Mouse (Mus musculus): ENCODE data around the gene Mylk. TPM values are rescaled to one million over a fixed set of nuclear protein-coding genes. Genes with fewer than 3 reads are reported as not detected.
"Not testable (repeated sequence)": the region's sequence is repeated elsewhere in the genome, so short reads cannot be mapped to it uniquely, and the experiment has no call there.

Gene Mylk
- total RNA-seq, 1 experiment, result 0.27 TPM

GRCm38 (mm10) chr16:34706487-34706946 lies 38.5 kb upstream of the Mylk start:
- in situ Hi-C loops (cut with MboI; ENCODE audit: low sequenced_read_pairs in 2 of 2, unreplicated experiment in 2 of 2), result no loop called here

GRCm38 (mm10) chr16:34711481-34711880 lies 33.5 kb upstream of the Mylk start:
- in situ Hi-C loops (cut with MboI; ENCODE audit: low sequenced_read_pairs in 2 of 2, unreplicated experiment in 2 of 2), result no loop called here
- H3K9me3 ChIP-seq (ENCODE audit: control insufficient read depth, insufficient read depth, low read depth, low read length), result no peaks in the 10 kb centered on the region
- H3K4me1 ChIP-seq (ENCODE audit: control insufficient read depth in 2 of 2, insufficient read depth in 2 of 2, low read length in 2 of 2, poor library complexity in 1 of 2), result no peaks in the 10 kb centered on the region
- TF ChIP-seq HCFC1 (IDR thresholded peaks at IDR 0.05; ENCODE audit: borderline replicate concordance, insufficient read depth, low read length) (no peak), ZNF384 (IDR thresholded peaks at IDR 0.05; ENCODE audit: low read depth, low read length) (no peak), ZC3H11A (IDR thresholded peaks at IDR 0.05; ENCODE audit: borderline replicate concordance, low read depth, low read length) (no peak)
- peaks cover 9% of the 10 kb centered on the region for H3K36me3 ChIP-seq (ENCODE audit: control insufficient read depth, insufficient read depth, low read length, poor library complexity, severe bottlenecking)
- no peak overlapping the region for H3K9ac ChIP-seq (ENCODE audit: insufficient read depth, low read depth, low read length, poor library complexity, severe bottlenecking)
- H3K4me3 ChIP-seq (ENCODE audit: insufficient read depth in 1 of 2, low read depth in 1 of 2, low read length in 2 of 2, poor library complexity in 1 of 2, severe bottlenecking in 1 of 2), result no peak overlapping the region
- H3K27ac ChIP-seq (ENCODE audit: insufficient read depth, low read depth, low read length, poor library complexity, severe bottlenecking), result no peak overlapping the region
- no peak for DNase-seq (ENCODE audit: low read depth, low spot score)

More at GRCm38 (mm10) chr16:34706487-34706946, 38.5 kb upstream of the Mylk start:
- H3K4me3 ChIP-seq (ENCODE audit: insufficient read depth in 1 of 2, low read depth in 1 of 2, low read length in 2 of 2, poor library complexity in 1 of 2, severe bottlenecking in 1 of 2), result no peak overlapping the region
- peaks cover 13% of the 10 kb centered on the region for H3K36me3 ChIP-seq (ENCODE audit: control insufficient read depth, insufficient read depth, low read length, poor library complexity, severe bottlenecking)
- H3K4me1 ChIP-seq (ENCODE audit: control insufficient read depth in 2 of 2, insufficient read depth in 2 of 2, low read length in 2 of 2, poor library complexity in 1 of 2), result no peaks in the 10 kb centered on the region
- no peak for DNase-seq (ENCODE audit: low read depth, low spot score)
- TF ChIP-seq CHD2 (IDR thresholded peaks at IDR 0.05; ENCODE audit: low read depth, low read length) (no peak), MAFK (IDR thresholded peaks at IDR 0.05; ENCODE audit: insufficient read depth, low read depth, low read length) (no peak), ZC3H11A (IDR thresholded peaks at IDR 0.05; ENCODE audit: borderline replicate concordance, low read depth, low read length) (no peak), HCFC1 (IDR thresholded peaks at IDR 0.05; ENCODE audit: borderline replicate concordance, insufficient read depth, low read length) (no peak), ZNF384 (IDR thresholded peaks at IDR 0.05; ENCODE audit: low read depth, low read length) (no peak)
- no peaks in the 10 kb centered on the region for H3K9me3 ChIP-seq (ENCODE audit: control insufficient read depth, insufficient read depth, low read depth, low read length)
- no peak overlapping the region for H3K27ac ChIP-seq (ENCODE audit: insufficient read depth, low read depth, low read length, poor library complexity, severe bottlenecking)
- no peak overlapping the region for H3K9ac ChIP-seq (ENCODE audit: insufficient read depth, low read depth, low read length, poor library complexity, severe bottlenecking)

GRCm38 (mm10) chr16:34725156-34725555 lies 19.9 kb upstream of the Mylk start:
- TF ChIP-seq HCFC1 (IDR thresholded peaks at IDR 0.05; ENCODE audit: borderline replicate concordance, insufficient read depth, low read length), result no peak
- TF ChIP-seq MAFK (IDR thresholded peaks at IDR 0.05; ENCODE audit: insufficient read depth, low read depth, low read length), result no peak
- TF ChIP-seq ZNF384 (IDR thresholded peaks at IDR 0.05; ENCODE audit: low read depth, low read length), result no peak
- no peak for TF ChIP-seq ZC3H11A (IDR thresholded peaks at IDR 0.05; ENCODE audit: borderline replicate concordance, low read depth, low read length)
- no peak for TF ChIP-seq CHD2 (IDR thresholded peaks at IDR 0.05; ENCODE audit: low read depth, low read length)
- no peak overlapping the region for H3K9ac ChIP-seq (ENCODE audit: insufficient read depth, low read depth, low read length, poor library complexity, severe bottlenecking)
- H3K36me3 ChIP-seq (ENCODE audit: control insufficient read depth, insufficient read depth, low read length, poor library complexity, severe bottlenecking), result peaks cover 15% of the 10 kb centered on the region
- DNase-seq (ENCODE audit: low read depth, low spot score), result no peak
- in situ Hi-C loops (cut with MboI; ENCODE audit: low sequenced_read_pairs in 2 of 2, unreplicated experiment in 2 of 2), result no loop called here
- no peaks in the 10 kb centered on the region for H3K4me1 ChIP-seq (ENCODE audit: control insufficient read depth in 2 of 2, insufficient read depth in 2 of 2, low read length in 2 of 2, poor library complexity in 1 of 2)
- H3K4me3 ChIP-seq (ENCODE audit: insufficient read depth in 1 of 2, low read depth in 1 of 2, low read length in 2 of 2, poor library complexity in 1 of 2, severe bottlenecking in 1 of 2), result no peak overlapping the region
- H3K27ac ChIP-seq (ENCODE audit: insufficient read depth, low read depth, low read length, poor library complexity, severe bottlenecking), result no peak overlapping the region
- no peaks in the 10 kb centered on the region for H3K9me3 ChIP-seq (ENCODE audit: control insufficient read depth, insufficient read depth, low read depth, low read length)

DNA sequence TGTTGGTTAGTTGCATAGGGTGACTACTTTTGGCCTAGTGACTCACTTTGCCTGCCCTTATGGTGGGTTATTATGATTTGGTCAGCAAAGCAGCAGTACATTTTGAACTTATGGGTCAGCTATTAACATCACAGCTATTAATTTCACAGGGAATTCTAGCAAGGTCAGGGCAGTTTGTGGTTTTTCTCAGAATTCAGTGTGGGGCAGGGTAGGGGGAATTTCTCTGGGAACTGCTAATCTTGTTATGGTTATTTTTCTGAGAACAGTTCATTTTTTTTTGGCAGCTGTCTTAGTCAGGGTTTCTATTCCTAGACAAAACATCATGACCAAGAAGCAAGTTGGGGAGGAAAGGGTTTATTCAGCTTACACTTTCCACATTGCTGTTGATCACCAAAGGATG lies 16.4 kb upstream of the Mylk start:
- H3K4me3 ChIP-seq (ENCODE audit: insufficient read depth in 1 of 2, low read depth in 1 of 2, low read length in 2 of 2, poor library complexity in 1 of 2, severe bottlenecking in 1 of 2); H3K9me3 ChIP-seq (ENCODE audit: control insufficient read depth, insufficient read depth, low read depth, low read length); H3K4me1 ChIP-seq (ENCODE audit: control insufficient read depth in 2 of 2, insufficient read depth in 2 of 2, low read length in 2 of 2, poor library complexity in 1 of 2); DNase-seq (ENCODE audit: low read depth, low spot score); H3K36me3 ChIP-seq (ENCODE audit: control insufficient read depth, insufficient read depth, low read length, poor library complexity, severe bottlenecking); H3K27ac ChIP-seq (ENCODE audit: insufficient read depth, low read depth, low read length, poor library complexity, severe bottlenecking); in situ Hi-C loops (cut with MboI; ENCODE audit: low sequenced_read_pairs in 2 of 2, unreplicated experiment in 2 of 2); H3K9ac ChIP-seq (ENCODE audit: insufficient read depth, low read depth, low read length, poor library complexity, severe bottlenecking): not testable (repeated sequence)

DNA sequence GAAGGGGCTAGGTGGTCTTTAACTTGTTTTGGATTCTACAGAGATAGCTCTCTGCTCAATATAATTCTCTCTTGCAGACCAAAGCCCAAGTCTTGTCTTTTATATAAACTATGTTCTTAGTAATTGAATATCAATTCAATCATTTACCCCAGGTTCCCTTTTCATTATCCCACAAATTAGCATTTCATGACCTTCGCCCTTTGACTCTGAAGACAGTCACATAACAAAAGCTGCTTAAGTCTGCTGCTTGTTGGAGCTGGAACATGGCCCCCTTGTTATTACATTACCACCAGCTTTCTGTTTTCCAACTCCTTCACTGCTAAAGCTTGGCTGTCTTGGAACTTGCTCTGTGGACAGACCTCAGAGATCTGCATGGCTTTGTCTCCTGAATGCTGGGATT lies 15.6 kb upstream of the Mylk start:
- in situ Hi-C loops (cut with MboI; ENCODE audit: low sequenced_read_pairs in 2 of 2, unreplicated experiment in 2 of 2), result no loop called here
- TF ChIP-seq MAFK (IDR thresholded peaks at IDR 0.05; ENCODE audit: insufficient read depth, low read depth, low read length), result no peak
- no peak for TF ChIP-seq CHD2 (IDR thresholded peaks at IDR 0.05; ENCODE audit: low read depth, low read length)
- no peak for TF ChIP-seq ZC3H11A (IDR thresholded peaks at IDR 0.05; ENCODE audit: borderline replicate concordance, low read depth, low read length)
- no peak for TF ChIP-seq ZNF384 (IDR thresholded peaks at IDR 0.05; ENCODE audit: low read depth, low read length)
- no peak for TF ChIP-seq HCFC1 (IDR thresholded peaks at IDR 0.05; ENCODE audit: borderline replicate concordance, insufficient read depth, low read length)
- Histone ChIP-seq H3K36me3 (ENCODE audit: control insufficient read depth, insufficient read depth, low read length, poor library complexity, severe bottlenecking) (peaks cover 2% of the 10 kb centered on the region; the same call in 1 of the 2 replicates), H3K27ac (ENCODE audit: insufficient read depth, low read depth, low read length, poor library complexity, severe bottlenecking) (no peak overlapping the region), H3K4me3 (ENCODE audit: insufficient read depth in 1 of 2, low read depth in 1 of 2, low read length in 2 of 2, poor library complexity in 1 of 2, severe bottlenecking in 1 of 2) (no peak overlapping the region), H3K9me3 (ENCODE audit: control insufficient read depth, insufficient read depth, low read depth, low read length) (no peaks in the 10 kb centered on the region), H3K9ac (ENCODE audit: insufficient read depth, low read depth, low read length, poor library complexity, severe bottlenecking) (no peak overlapping the region), H3K4me1 (ENCODE audit: control insufficient read depth in 2 of 2, insufficient read depth in 2 of 2, low read length in 2 of 2, poor library complexity in 1 of 2) (no peaks in the 10 kb centered on the region)
- no peak for DNase-seq (ENCODE audit: low read depth, low spot score)
